Mouse (Mus musculus): Measurements from ENCODE around the gene Adamts8. TPM values are rescaled to one million over a fixed set of nuclear protein-coding genes. Genes with fewer than 3 reads are reported as not detected.

Gene Adamts8
- polyA plus RNA-seq, 1 experiment from 2014 or later: 1.6 TPM

DNA sequence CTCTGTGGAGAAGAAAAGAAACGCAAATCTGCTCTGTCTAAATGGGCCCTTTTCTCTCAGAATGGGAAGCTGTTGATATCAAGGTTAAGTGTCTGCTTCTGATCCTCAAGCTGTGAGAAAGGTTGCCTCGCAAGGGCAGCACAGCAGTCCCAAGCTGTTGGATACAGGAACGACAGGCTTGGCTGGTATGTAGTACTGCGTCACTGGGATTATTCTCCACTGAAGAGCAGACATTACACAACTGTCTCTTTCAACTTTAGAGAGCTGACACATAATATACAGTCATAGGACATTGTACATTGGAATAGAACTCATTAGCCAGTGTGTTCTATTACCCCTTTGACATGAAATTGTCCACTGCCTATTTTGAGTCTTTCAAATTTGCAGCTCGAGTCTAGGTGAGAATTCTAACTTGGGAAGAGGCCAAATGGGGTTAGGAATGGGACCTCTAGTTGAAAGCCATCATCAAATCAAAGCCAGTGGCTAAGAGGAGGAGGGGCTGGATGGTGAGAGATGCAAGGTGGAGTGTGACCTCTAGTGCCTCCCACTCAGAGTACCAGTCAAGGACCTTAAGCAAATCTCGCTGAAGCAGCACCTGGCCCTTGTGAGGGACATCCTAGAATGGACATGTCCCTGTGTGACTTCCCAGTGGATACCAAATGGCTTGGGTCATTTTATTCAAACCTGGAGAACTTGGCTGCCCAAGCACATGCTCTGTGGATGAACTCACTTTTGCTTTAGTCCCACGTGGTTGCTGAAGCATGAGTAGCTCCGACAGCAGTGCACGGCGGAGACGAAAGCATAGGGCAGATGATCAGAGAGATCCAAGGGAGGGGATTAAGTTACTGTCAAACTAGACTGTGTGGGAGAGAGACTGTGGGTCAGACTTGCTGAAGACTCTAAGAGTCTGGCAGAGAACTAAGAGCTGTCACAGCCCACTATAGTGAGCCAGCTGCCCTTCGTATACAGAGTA lies 54.5 kb downstream of the Adamts8 start:
- 82% methylated on average over 12 of the region's 12 CpGs for WGBS

DNA sequence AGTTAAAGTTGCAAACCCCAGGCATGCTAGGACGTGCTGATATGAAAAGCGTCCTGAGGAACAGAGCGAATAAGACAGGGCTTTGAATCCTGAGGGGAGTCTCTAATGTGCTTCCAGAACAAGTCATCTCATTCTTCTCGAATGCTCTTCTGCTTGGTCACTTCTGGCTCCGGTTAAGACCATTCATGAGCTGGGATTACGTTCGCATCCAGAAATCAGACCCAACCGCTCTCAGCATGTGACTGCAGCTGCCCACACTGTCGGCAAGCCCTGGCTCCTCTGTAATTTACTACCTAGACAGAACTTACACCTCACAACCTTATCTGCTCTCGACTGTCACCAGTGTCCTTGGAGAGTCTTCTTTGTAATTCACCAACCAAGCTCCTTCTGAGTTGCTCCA lies 58.3 kb downstream of the Adamts8 start:
- ATAC-seq: no peak
- 83% methylated on average over 10 of the region's 10 CpGs for WGBS
- H3K27me3 ChIP-seq (replicated peaks; ENCODE audit: control insufficient read depth, insufficient read depth, low read length): no peaks in the 10 kb centered on the region
- H3K4me2 ChIP-seq (ENCODE audit: low read length): no peak overlapping the region
- no peak overlapping the region for H3K9ac ChIP-seq (replicated peaks; ENCODE audit: low read depth, low read length)
- no peaks in the 10 kb centered on the region for H3K4me1 ChIP-seq (replicated peaks; ENCODE audit: control insufficient read depth, insufficient read depth, low read length)
- H3K27ac ChIP-seq (ENCODE audit: low read length): no peak overlapping the region
- H3K9me3 ChIP-seq (ENCODE audit: control insufficient read depth, low read length): no peaks in the 10 kb centered on the region
- no peaks in the 10 kb centered on the region for H3K36me3 ChIP-seq (ENCODE audit: control insufficient read depth, insufficient read depth)
- H3K4me3 ChIP-seq (replicated peaks; ENCODE audit: low read length): no peak overlapping the region

More for the DNA sequence above, 54.5 kb downstream of the Adamts8 start:
- no peaks in the 10 kb centered on the region for H3K9me3 ChIP-seq (ENCODE audit: control insufficient read depth, low read length)
- H3K36me3 ChIP-seq (ENCODE audit: control insufficient read depth, insufficient read depth): no peaks in the 10 kb centered on the region
- H3K27ac ChIP-seq (ENCODE audit: low read length): no peak overlapping the region
- H3K27me3 ChIP-seq (replicated peaks; ENCODE audit: control insufficient read depth, insufficient read depth, low read length): no peaks in the 10 kb centered on the region
- H3K4me1 ChIP-seq (replicated peaks; ENCODE audit: control insufficient read depth, insufficient read depth, low read length): no peaks in the 10 kb centered on the region
- ATAC-seq: no peak
- H3K4me2 ChIP-seq (ENCODE audit: low read length): no peak overlapping the region
- H3K4me3 ChIP-seq (replicated peaks; ENCODE audit: low read length): no peak overlapping the region
- H3K9ac ChIP-seq (replicated peaks; ENCODE audit: low read depth, low read length): no peak overlapping the region

DNA sequence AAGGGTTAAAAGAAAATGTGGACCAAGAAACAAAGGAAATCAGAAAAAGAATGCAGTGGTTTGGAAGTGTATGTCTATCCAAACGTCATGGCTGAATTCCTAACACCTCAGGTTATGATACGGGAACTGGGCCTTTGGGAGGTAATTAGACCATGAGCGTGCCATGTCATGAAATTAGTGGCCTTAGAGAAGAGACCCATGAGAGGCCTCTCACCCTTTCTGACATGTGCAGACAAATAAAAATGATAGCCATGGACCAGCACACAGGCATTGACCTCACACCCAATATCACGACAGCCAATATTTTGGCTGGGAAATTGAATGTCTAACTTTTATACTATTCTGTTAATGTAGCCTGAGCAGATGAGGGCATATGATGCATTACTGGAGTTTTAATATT lies 60.2 kb downstream of the Adamts8 start:
- WGBS: 87% methylated on average over 4 of the region's 4 CpGs
- Histone ChIP-seq H3K4me2 (ENCODE audit: low read length) (no peak overlapping the region), H3K36me3 (ENCODE audit: control insufficient read depth, insufficient read depth) (no peaks in the 10 kb centered on the region), H3K27me3 (replicated peaks; ENCODE audit: control insufficient read depth, insufficient read depth, low read length) (no peaks in the 10 kb centered on the region), H3K4me3 (replicated peaks; ENCODE audit: low read length) (no peak overlapping the region), H3K4me1 (replicated peaks; ENCODE audit: control insufficient read depth, insufficient read depth, low read length) (no peaks in the 10 kb centered on the region), H3K9me3 (ENCODE audit: control insufficient read depth, low read length) (no peaks in the 10 kb centered on the region), H3K9ac (replicated peaks; ENCODE audit: low read depth, low read length) (no peak overlapping the region), H3K27ac (ENCODE audit: low read length) (no peak overlapping the region)
- ATAC-seq: no peak

DNA sequence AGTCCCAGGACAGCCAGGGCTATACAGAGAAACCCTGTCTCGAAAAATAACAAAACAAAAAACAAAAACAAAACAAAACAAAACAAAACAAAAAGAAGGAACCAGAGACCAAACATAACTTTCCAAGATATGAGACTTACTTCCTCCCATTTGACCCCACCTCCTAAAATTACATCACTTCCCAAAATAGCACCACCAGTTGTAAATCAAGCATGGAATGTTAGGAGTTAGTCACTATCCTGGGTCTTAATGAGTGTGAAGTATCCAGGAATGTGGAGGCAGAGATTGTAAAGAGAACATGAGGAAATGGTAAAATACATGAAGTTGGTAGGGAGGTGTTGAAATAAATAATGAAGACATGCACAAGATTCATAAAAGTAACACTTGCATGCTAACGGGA lies 67.0 kb downstream of the Adamts8 start:
- no peak for ATAC-seq
- H3K27ac ChIP-seq (ENCODE audit: low read length): no peak overlapping the region
- no peak overlapping the region for H3K4me3 ChIP-seq (replicated peaks; ENCODE audit: low read length)
- no peaks in the 10 kb centered on the region for H3K9me3 ChIP-seq (ENCODE audit: control insufficient read depth, low read length)
- no peak overlapping the region for H3K4me2 ChIP-seq (ENCODE audit: low read length)
- H3K27me3 ChIP-seq (replicated peaks; ENCODE audit: control insufficient read depth, insufficient read depth, low read length): no peaks in the 10 kb centered on the region
- H3K4me1 ChIP-seq (replicated peaks; ENCODE audit: control insufficient read depth, insufficient read depth, low read length): no peaks in the 10 kb centered on the region
- WGBS: 82% methylated on average over 2 of the region's 2 CpGs
- no peaks in the 10 kb centered on the region for H3K36me3 ChIP-seq (ENCODE audit: control insufficient read depth, insufficient read depth)
- no peak overlapping the region for H3K9ac ChIP-seq (replicated peaks; ENCODE audit: low read depth, low read length)

DNA sequence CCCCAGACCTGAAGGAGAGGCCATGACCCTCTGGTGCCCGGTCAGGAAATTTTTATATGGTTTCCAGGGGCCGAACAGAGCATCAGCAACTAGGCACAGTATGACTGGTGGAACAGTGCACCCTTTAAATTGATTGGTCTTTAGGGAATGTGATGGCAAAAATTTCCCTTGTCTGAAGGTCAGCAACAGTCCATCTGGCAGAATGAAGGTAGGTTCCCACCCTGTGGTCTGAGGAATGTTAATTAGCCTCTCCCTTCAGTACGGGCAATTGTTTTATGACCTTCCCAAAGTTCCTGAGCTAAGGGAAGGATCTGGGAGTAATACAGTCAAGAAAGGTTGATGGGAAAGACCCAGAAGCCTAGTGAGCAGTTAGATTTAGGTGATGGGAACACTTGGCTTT lies 67.7 kb downstream of the Adamts8 start:
- no peak overlapping the region for H3K4me3 ChIP-seq (replicated peaks; ENCODE audit: low read length)
- 83% methylated on average over 3 of the region's 3 CpGs for WGBS
- no peak for ATAC-seq

DNA sequence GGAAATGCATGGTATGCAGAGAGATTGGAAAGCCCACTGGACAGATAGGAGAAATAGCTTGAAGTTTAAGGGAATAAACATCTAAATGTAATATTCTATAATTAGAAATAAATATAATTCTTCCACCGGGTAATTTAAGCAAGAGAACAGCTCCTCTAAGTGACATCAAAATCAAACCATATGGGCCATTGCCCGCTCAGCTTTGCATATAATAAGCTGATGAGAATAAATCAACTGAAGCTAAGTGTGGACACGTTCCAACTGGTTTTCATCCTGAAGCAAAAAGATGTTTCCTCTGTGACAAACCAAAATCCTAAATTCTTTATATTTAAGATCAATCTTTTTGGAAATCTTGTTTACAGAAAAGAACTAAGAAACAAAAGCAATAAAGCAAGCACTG lies 68.4 kb downstream of the Adamts8 start:
- WGBS: 73% methylated on average over 3 of the region's 3 CpGs
- no peak overlapping the region for H3K9ac ChIP-seq (replicated peaks; ENCODE audit: low read depth, low read length)
- no peak overlapping the region for H3K27ac ChIP-seq (ENCODE audit: low read length)
- no peak for ATAC-seq
- H3K4me2 ChIP-seq (ENCODE audit: low read length): no peak overlapping the region
- H3K36me3 ChIP-seq (ENCODE audit: control insufficient read depth, insufficient read depth): no peaks in the 10 kb centered on the region
- no peaks in the 10 kb centered on the region for H3K27me3 ChIP-seq (replicated peaks; ENCODE audit: control insufficient read depth, insufficient read depth, low read length)
- H3K4me1 ChIP-seq (replicated peaks; ENCODE audit: control insufficient read depth, insufficient read depth, low read length): no peaks in the 10 kb centered on the region
- H3K4me3 ChIP-seq (replicated peaks; ENCODE audit: low read length): no peak overlapping the region
- no peaks in the 10 kb centered on the region for H3K9me3 ChIP-seq (ENCODE audit: control insufficient read depth, low read length)

More for the DNA sequence above, 67.7 kb downstream of the Adamts8 start:
- Histone ChIP-seq H3K9me3 (ENCODE audit: control insufficient read depth, low read length) (no peaks in the 10 kb centered on the region), H3K9ac (replicated peaks; ENCODE audit: low read depth, low read length) (no peak overlapping the region), H3K27me3 (replicated peaks; ENCODE audit: control insufficient read depth, insufficient read depth, low read length) (no peaks in the 10 kb centered on the region), H3K4me1 (replicated peaks; ENCODE audit: control insufficient read depth, insufficient read depth, low read length) (no peaks in the 10 kb centered on the region), H3K4me2 (ENCODE audit: low read length) (no peak overlapping the region), H3K27ac (ENCODE audit: low read length) (no peak overlapping the region), H3K36me3 (ENCODE audit: control insufficient read depth, insufficient read depth) (no peaks in the 10 kb centered on the region)

DNA sequence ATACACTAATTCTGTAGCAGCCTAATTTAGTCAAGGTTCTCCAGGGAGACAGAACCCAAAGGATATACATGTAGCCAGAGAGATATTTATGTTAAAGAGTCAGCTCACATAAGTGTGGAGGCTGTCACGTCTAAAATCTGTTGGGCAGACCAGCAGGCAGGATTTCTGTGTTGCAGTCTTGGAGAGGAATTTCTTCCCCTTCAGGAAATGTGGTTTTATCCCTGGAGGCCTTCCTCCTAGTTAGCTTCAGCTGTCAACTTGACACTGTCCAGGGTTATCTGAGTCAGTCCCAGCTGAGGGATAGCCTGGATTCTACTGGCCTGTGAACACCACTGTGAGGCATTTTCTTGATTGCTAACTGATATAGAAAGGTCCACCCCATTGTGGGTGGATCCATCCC lies 69.2 kb downstream of the Adamts8 start:
- Histone ChIP-seq H3K36me3 (ENCODE audit: control insufficient read depth, insufficient read depth) (no peaks in the 10 kb centered on the region), H3K27ac (ENCODE audit: low read length) (no peak overlapping the region), H3K4me2 (ENCODE audit: low read length) (no peak overlapping the region), H3K9ac (replicated peaks; ENCODE audit: low read depth, low read length) (no peak overlapping the region), H3K9me3 (ENCODE audit: control insufficient read depth, low read length) (no peaks in the 10 kb centered on the region), H3K4me1 (replicated peaks; ENCODE audit: control insufficient read depth, insufficient read depth, low read length) (no peaks in the 10 kb centered on the region), H3K27me3 (replicated peaks; ENCODE audit: control insufficient read depth, insufficient read depth, low read length) (no peaks in the 10 kb centered on the region), H3K4me3 (replicated peaks; ENCODE audit: low read length) (no peak overlapping the region)
- WGBS: 44% methylated on average over 1 of the region's 1 CpGs
- no peak for ATAC-seq

DNA sequence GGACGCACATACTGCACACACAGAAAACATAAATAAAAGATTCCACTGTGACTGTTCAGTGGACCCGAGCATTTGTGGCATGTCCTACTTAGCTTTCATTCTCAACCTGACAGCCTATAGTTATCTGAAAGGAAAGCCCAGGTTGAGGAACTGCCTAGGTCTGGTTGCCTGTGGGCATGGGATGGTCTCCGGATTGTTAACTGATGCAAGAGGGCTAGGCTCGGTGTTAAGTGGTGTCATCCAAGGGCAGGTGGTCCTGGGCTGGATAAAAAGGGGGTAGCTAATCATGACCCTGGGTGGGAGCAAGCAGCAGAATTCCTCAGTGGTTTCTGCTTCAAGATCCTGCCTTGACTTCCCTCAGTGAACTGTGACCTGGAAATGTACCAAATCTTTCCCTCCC lies 70.3 kb downstream of the Adamts8 start:
- Histone ChIP-seq H3K4me2 (ENCODE audit: low read length) (no peak overlapping the region), H3K36me3 (ENCODE audit: control insufficient read depth, insufficient read depth) (no peaks in the 10 kb centered on the region), H3K27ac (ENCODE audit: low read length) (no peak overlapping the region), H3K9me3 (ENCODE audit: control insufficient read depth, low read length) (no peaks in the 10 kb centered on the region), H3K4me3 (replicated peaks; ENCODE audit: low read length) (no peak overlapping the region), H3K27me3 (replicated peaks; ENCODE audit: control insufficient read depth, insufficient read depth, low read length) (no peaks in the 10 kb centered on the region), H3K4me1 (replicated peaks; ENCODE audit: control insufficient read depth, insufficient read depth, low read length) (no peaks in the 10 kb centered on the region), H3K9ac (replicated peaks; ENCODE audit: low read depth, low read length) (no peak overlapping the region)
- ATAC-seq: no peak
- WGBS: 86% methylated on average over 4 of the region's 4 CpGs

DNA sequence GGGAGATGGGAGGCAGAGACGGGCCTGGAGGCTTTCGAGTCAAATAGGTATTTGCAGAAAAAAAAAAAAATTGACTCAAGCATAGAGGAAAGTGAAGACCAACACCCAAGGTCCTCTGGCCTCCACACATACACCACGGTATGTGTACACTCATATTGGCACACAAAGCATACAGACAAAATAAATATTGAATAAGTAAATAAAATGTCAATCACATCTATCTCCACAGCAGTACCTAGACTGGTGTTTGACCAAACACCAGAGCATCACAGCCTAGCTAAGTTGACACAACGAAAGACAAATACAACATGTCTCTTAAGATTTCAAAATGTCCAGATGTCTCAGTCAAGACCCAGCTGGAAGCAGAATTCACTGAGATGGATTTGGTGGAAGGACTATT lies 71.1 kb downstream of the Adamts8 start:
- H3K9ac ChIP-seq (replicated peaks; ENCODE audit: low read depth, low read length): no peak overlapping the region
- H3K27ac ChIP-seq (ENCODE audit: low read length): no peak overlapping the region
- no peaks in the 10 kb centered on the region for H3K36me3 ChIP-seq (ENCODE audit: control insufficient read depth, insufficient read depth)
- no peaks in the 10 kb centered on the region for H3K27me3 ChIP-seq (replicated peaks; ENCODE audit: control insufficient read depth, insufficient read depth, low read length)
- no peaks in the 10 kb centered on the region for H3K4me1 ChIP-seq (replicated peaks; ENCODE audit: control insufficient read depth, insufficient read depth, low read length)
- H3K9me3 ChIP-seq (ENCODE audit: control insufficient read depth, low read length): no peaks in the 10 kb centered on the region
- ATAC-seq: no peak
- H3K4me3 ChIP-seq (replicated peaks; ENCODE audit: low read length): no peak overlapping the region
- H3K4me2 ChIP-seq (ENCODE audit: low read length): no peak overlapping the region
- 89% methylated on average over 4 of the region's 4 CpGs for WGBS

Data from forebrain, embryonic 16.5 days (tissue).